Mouse (Mus musculus) small intestine, adult 2 months (tissue): ENCODE measurements at regions not wholly inside any gene's neighbourhood (a gene's known extent, or its start where the extent isn't known, plus 50 kb on each side); places are given as distances from the start of the nearest gene placed in this dataset.

ENCODE experiments used
- CTCF ChIP-seq: fragments of 200-500 bp; IDR thresholded peaks from 2 replicates; pipeline ENCODE4 v1.5.1; 2012; ENCODE audit warnings: low read depth, mild to moderate bottlenecking, control low read depth, inconsistent platforms, low read length, moderate library complexity, mixed read lengths; ENCODE audit not compliant: insufficient replicate concordance, insufficient read length; ENCODE audit errors: extremely low read depth
- POLR2A ChIP-seq: fragments of 200-500 bp; IDR thresholded peaks from 2 replicates; pipeline ENCODE4 v1.6.1; 2012; ENCODE audit warnings: low read depth, mild to moderate bottlenecking, control low read depth, inconsistent platforms, low read length, moderate library complexity

GRCm38 (mm10) chr17:10110375-10110675, 209.3 kb downstream of the Qk start:
- TF ChIP-seq POLR2A (no peak), CTCF (no peak)
